Mouse (Mus musculus): ENCODE measurements around the gene Calr4.
A peak's percentile ranks its signal among the peaks of the same experiment; 100 is the strongest.

The Calr4 gene

GRCm38 (mm10) chr4:109279689-109280458, 45.6 kb downstream of the Calr4 start, which contains the start of gene Eps15:
Gene Eps15, plus strand, starts transcription at chr4:109280268.
- peak; percentile 92 for DNase-seq (ENCODE audit: low spot score)

DNA sequence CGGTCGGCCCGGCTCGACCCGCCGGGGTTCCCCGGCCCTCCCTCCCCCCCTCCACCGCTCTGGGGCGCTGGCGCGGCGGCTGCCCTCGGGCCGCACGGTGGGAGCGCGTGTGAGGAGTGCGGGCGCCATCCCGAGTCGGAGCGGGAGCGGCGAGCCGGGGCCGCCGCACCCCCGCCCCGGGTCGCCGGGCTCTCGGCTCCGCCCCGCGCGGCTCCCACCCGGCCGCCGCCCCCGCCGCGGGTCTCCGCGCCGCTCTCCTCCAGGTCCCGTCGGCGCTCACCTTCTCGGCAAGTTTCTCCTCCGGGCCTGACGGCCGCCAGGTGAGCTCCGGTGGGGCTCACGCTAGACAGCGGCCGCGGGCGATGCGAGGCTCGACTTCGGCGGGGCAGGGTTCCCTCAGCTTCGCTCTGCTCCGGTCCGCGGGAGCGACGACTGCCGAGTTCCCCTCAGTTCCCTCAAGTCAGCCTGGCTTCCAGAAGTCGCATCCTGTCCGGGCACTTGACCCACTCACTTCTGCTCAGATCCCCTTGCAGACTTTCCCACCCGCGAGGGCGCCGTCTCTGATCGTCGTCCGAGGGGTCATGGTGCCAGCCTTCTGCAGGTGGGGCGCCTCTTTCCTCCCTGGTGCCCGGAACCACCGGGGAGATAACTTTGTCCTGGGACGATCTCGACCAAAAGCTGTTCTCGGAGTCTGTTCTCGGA, 46.3 kb downstream of the Calr4 start:
- no peak for DNase-seq (ENCODE audit: low spot score)

GRCm38 (mm10) chr4:109281161-109281560, 46.9 kb downstream of the Calr4 start:
- DNase-seq (ENCODE audit: low spot score), result peak; percentile 12

- DNase-seq (ENCODE audit: low spot score), result no peak
These were observed 47.7 kb downstream of the Calr4 start for GRCm38 (mm10) chr4:109281946-109282345.

DNA sequence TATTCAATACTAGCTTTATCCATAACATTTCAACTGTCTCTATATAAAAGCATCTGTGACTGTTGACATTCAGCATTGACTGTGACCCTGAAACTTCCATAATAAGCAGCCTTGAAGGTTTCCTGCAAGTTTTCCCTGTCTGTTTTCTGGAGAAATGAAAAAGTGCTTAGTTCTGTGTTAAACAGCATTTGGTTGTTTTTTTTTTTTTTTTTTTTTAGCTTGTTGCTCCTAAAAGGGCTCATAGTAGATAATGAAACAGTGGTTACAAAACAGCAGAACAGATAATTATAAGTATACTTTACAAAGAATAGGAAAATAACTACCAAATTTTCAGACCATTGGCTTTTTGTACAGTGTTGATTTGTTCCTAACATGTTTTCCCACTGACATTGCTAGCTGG, 60.3 kb downstream of the Calr4 start:
- no peak for DNase-seq (ENCODE audit: low spot score)

GRCm38 (mm10) chr4:109296510-109296909, 62.2 kb downstream of the Calr4 start:
- DNase-seq (ENCODE audit: low spot score), result no peak

- no peak for DNase-seq (ENCODE audit: low spot score)
These were observed 64.9 kb downstream of the Calr4 start for GRCm38 (mm10) chr4:109299136-109299535.

All from retina, embryonic 14.5 days (tissue).